Mouse (Mus musculus) monocyte, adult 59 days (primary cell): ENCODE results near the gene Bcl2a1c. TPM values are rescaled to one million over a fixed set of nuclear protein-coding genes. Genes with fewer than 3 reads are reported as not detected.

Experiments
- total RNA-seq, 2 experiments: library from RNA; stranded (reverse); gene quantifications; one replicate each; pipeline ENCODE4 v1.2.4; 2023

Bcl2a1c gene
- 1 to 10 TPM; 1.8 to 2.1 TPM for total RNA-seq

GRCm38 (mm10) chr9:114329855-114330254 lies at the start of gene Bcl2a1c:
Gene Bcl2a1c, plus strand, starts transcription at chr9:114330135.

Other genes with a start within 250 kb of the Bcl2a1c start
- 10 to 100 TPM; 11.9 to 12.2 TPM for gene Crtap, start 60.5 kb downstream of the Bcl2a1c start, total RNA-seq
- 10 to 100 TPM; 32.9 to 33.8 TPM for gene Glb1, start 70.9 kb downstream of the Bcl2a1c start, total RNA-seq
- 10 to 100 TPM; 12.5 to 12.7 TPM for gene Tmppe, start 71.0 kb downstream of the Bcl2a1c start, total RNA-seq
- gene Ccr4, start 174.8 kb downstream of the Bcl2a1c start, total RNA-seq: not detected
- not detected for gene C130032M10Rik, start 185.6 kb downstream of the Bcl2a1c start, total RNA-seq
- not detected for gene Trim71, start 234.2 kb downstream of the Bcl2a1c start, total RNA-seq